Mouse (Mus musculus) ES-Bruce4 (cell line): ENCODE measurements around the gene Zfp354c.

Experiments
- EP300 ChIP-seq: IDR thresholded peaks from 2 replicates; pipeline ENCODE4 v1.6.1; 2011; ENCODE audit warnings: low read depth, low read length; ENCODE audit not compliant: insufficient read depth
- POLR2A ChIP-seq: IDR thresholded peaks from one replicate; pipeline ENCODE4 v1.8.1; 2011; ENCODE audit warnings: low read length; ENCODE audit not compliant: insufficient read depth

- no peak for TF ChIP-seq EP300
- no peak for TF ChIP-seq POLR2A
Measured at GRCm38 (mm10) chr11:50767039-50767438, 60.5 kb downstream of the Zfp354c start.
